Mouse (Mus musculus) heart, embryonic 14.5 days (tissue): Measurements from ENCODE around the gene Zfp148. TPM values are rescaled to one million over a fixed set of nuclear protein-coding genes. Genes with fewer than 3 reads are reported as not detected.

Experiments used
- ATAC-seq: fragments of 200-750 bp; cut with Nextera tagmentation; 2 replicates; pipeline ENCODE4 v1.8.0; 2017; ENCODE audit warnings: low read depth, moderate TSS enrichment; ENCODE audit not compliant: insufficient number of reproducible peaks, insufficient read depth, low FRiP score
- H3K27ac ChIP-seq, 2 experiments: fragments of 200-500 bp in 1 of 2; fragments of 300-500 bp in 1 of 2; sonication (generic) in 1 of 2; replicated peaks in 1 of 2; 2 replicates each; pipeline ENCODE4 v1.5.1; 2012 to 2014; ENCODE audit warnings: low read depth in 2 of 2, low read length in 2 of 2, control low read depth in 1 of 2, mild to moderate bottlenecking in 1 of 2, mixed read lengths in 1 of 2; ENCODE audit not compliant: control insufficient read depth in 1 of 2, insufficient read depth in 1 of 2
- H3K27me3 ChIP-seq: fragments of 300-500 bp; sonication (generic); 2 replicates; pipeline ENCODE4 v1.6.1; 2014; ENCODE audit warnings: mild to moderate bottlenecking, low read length, control low read depth; ENCODE audit not compliant: control insufficient read depth, insufficient read depth
- H3K36me3 ChIP-seq: fragments of 300-500 bp; sonication (generic); 2 replicates; pipeline ENCODE4 v1.6.1; 2014; ENCODE audit warnings: mild to moderate bottlenecking, control low read depth, low read length, mixed read lengths; ENCODE audit not compliant: control insufficient read depth, insufficient read depth
- H3K4me1 ChIP-seq, 2 experiments: fragments of 200-500 bp in 1 of 2; fragments of 300-500 bp in 1 of 2; sonication (generic) in 1 of 2; 2 replicates each; pipeline ENCODE4 v1.6.1; 2012 to 2014; ENCODE audit warnings: low read length in 2 of 2, control low read depth in 1 of 2, mixed read lengths in 1 of 2; ENCODE audit not compliant: control insufficient read depth in 2 of 2, insufficient read depth in 2 of 2
- H3K4me2 ChIP-seq: fragments of 300-500 bp; sonication (generic); 2 replicates; pipeline ENCODE4 v1.6.1; 2014; ENCODE audit warnings: mild to moderate bottlenecking, low read length
- H3K4me3 ChIP-seq, 2 experiments: fragments of 200-500 bp in 1 of 2; fragments of 300-500 bp in 1 of 2; sonication (generic) in 1 of 2; 2 replicates each; pipeline ENCODE4 v1.5.1; 2012 to 2014; ENCODE audit warnings: low read length in 2 of 2, mild to moderate bottlenecking in 2 of 2, control low read depth in 1 of 2, low read depth in 1 of 2, moderate library complexity in 1 of 2; ENCODE audit not compliant: control insufficient read depth in 1 of 2, insufficient read depth in 1 of 2
- H3K9ac ChIP-seq: fragments of 300-500 bp; sonication (generic); 2 replicates; pipeline ENCODE4 v1.6.1; 2014; ENCODE audit warnings: mild to moderate bottlenecking, low read length
- H3K9me3 ChIP-seq: fragments of 300-500 bp; sonication (generic); 2 replicates; pipeline ENCODE4 v1.6.1; 2016; ENCODE audit warnings: low read length, control low read depth; ENCODE audit not compliant: control insufficient read depth
- WGBS: fragments of 180-500 bp; shearing (Covaris S2); extraction: QIAGEN DNeasy Blood & Tissue Kit; methylation state at CpG from one replicate; pipeline ENCODE4 v1.1.7; 2014; 5-methylcytosine and 5-hydroxymethylcytosine counted together
- polyA plus RNA-seq: library from polyadenylated mRNA; unstranded; fragments of >200 nt; fragmentation: Nextera tagmentation; extraction: Ambion mirVana; gene quantifications from 2 replicates; pipeline ENCODE4 v1.2.1, GENCODE M21; 2014

Gene Zfp148
- polyA plus RNA-seq, 1 experiment from 2014 or later, result 35.5 TPM

- Histone ChIP-seq H3K9me3 (no peaks in the 10 kb centered on the region), H3K4me1 (peaks cover 14 to 17% of the 10 kb centered on the region in 2 experiments), H3K36me3 (no peaks in the 10 kb centered on the region), H3K27me3 (no peaks in the 10 kb centered on the region), H3K4me2 (peak overlapping the region; percentile 92), H3K9ac (peak overlapping the region; percentile 66), H3K27ac (no peak overlapping the region), H3K4me3 (peak overlapping the region; percentile 47 to 51)
- no peak for ATAC-seq
- 17% methylated on average over 4 of the region's 4 CpGs for WGBS
These were observed 137.0 kb downstream of the Zfp148 start for GRCm38 (mm10) chr16:33517627-33518026.

- H3K27ac ChIP-seq, result no peak overlapping the region
- WGBS, result 50% methylated on average over 7 of the region's 7 CpGs
- no peak for ATAC-seq
- no peaks in the 10 kb centered on the region for H3K9me3 ChIP-seq
- H3K4me2 ChIP-seq, result no peak overlapping the region
- no peaks in the 10 kb centered on the region for H3K36me3 ChIP-seq
- no peak overlapping the region for H3K9ac ChIP-seq
- no peaks in the 10 kb centered on the region for H3K27me3 ChIP-seq
- no peak overlapping the region for H3K4me3 ChIP-seq
- H3K4me1 ChIP-seq, result peaks cover 14 to 17% of the 10 kb centered on the region in 2 experiments
These were observed 137.6 kb downstream of the Zfp148 start for GRCm38 (mm10) chr16:33518236-33518635.

GRCm38 (mm10) chr16:33519916-33520568 lies 139.4 kb downstream of the Zfp148 start:
- no peak for ATAC-seq
- H3K4me2 ChIP-seq, result no peak overlapping the region
- no peaks in the 10 kb centered on the region for H3K36me3 ChIP-seq
- no peak overlapping the region for H3K9ac ChIP-seq
- H3K4me1 ChIP-seq, result peaks cover 14 to 17% of the 10 kb centered on the region in 2 experiments
- WGBS, result 55% methylated on average over 6 of the region's 6 CpGs
- no peak overlapping the region for H3K27ac ChIP-seq
- H3K27me3 ChIP-seq, result no peaks in the 10 kb centered on the region
- H3K9me3 ChIP-seq, result no peaks in the 10 kb centered on the region
- no peak overlapping the region for H3K4me3 ChIP-seq

GRCm38 (mm10) chr16:33522516-33522915 lies 141.9 kb downstream of the Zfp148 start:
- H3K4me1 ChIP-seq, result peaks cover 5 to 8% of the 10 kb centered on the region in 2 experiments
- no peak for ATAC-seq
- WGBS, result 53% methylated on average over 4 of the region's 4 CpGs

GRCm38 (mm10) chr16:33523571-33523970 lies 142.9 kb downstream of the Zfp148 start:
- Histone ChIP-seq H3K27ac (no peak overlapping the region), H3K9ac (no peak overlapping the region), H3K27me3 (no peaks in the 10 kb centered on the region), H3K9me3 (peaks cover 3% of the 10 kb centered on the region; the same call in 1 of the 2 replicates), H3K4me2 (no peak overlapping the region), H3K4me3 (no peak overlapping the region), H3K36me3 (no peaks in the 10 kb centered on the region), H3K4me1 (0 out of 4 replicates have a peak, but pooled peaks cover 0 to 2% of the 10 kb centered on the region in 2 experiments)
- no peak for ATAC-seq
- WGBS, result 80% methylated on average over 10 of the region's 10 CpGs

More at GRCm38 (mm10) chr16:33522516-33522915, 141.9 kb downstream of the Zfp148 start:
- Histone ChIP-seq H3K9me3 (no peaks in the 10 kb centered on the region), H3K4me3 (no peak overlapping the region), H3K27ac (no peak overlapping the region), H3K9ac (no peak overlapping the region), H3K36me3 (no peaks in the 10 kb centered on the region), H3K4me2 (no peak overlapping the region), H3K27me3 (no peaks in the 10 kb centered on the region)

GRCm38 (mm10) chr16:33529502-33530454 lies 149.1 kb downstream of the Zfp148 start:
- Histone ChIP-seq H3K4me2 (no peak overlapping the region), H3K27me3 (no peaks in the 10 kb centered on the region), H3K4me1 (0 out of 4 replicates have a peak, but pooled peaks cover 0 to 2% of the 10 kb centered on the region in 2 experiments), H3K9me3 (peaks cover 3% of the 10 kb centered on the region; the same call in 1 of the 2 replicates), H3K27ac (no peak overlapping the region), H3K9ac (no peak overlapping the region), H3K4me3 (no peak overlapping the region), H3K36me3 (no peaks in the 10 kb centered on the region)
- WGBS, result 56% methylated on average over 11 of the region's 11 CpGs
- no peak for ATAC-seq

GRCm38 (mm10) chr16:33531184-33531583 lies 150.5 kb downstream of the Zfp148 start:
- H3K4me2 ChIP-seq, result no peak overlapping the region
- no peak overlapping the region for H3K4me3 ChIP-seq
- 77% methylated on average over 8 of the region's 8 CpGs for WGBS

More at GRCm38 (mm10) chr16:33531184-33531583, 150.5 kb downstream of the Zfp148 start:
- Histone ChIP-seq H3K27ac (no peak overlapping the region), H3K4me1 (0 out of 4 replicates have a peak, but pooled peaks cover 0 to 2% of the 10 kb centered on the region in 2 experiments), H3K36me3 (no peaks in the 10 kb centered on the region), H3K27me3 (no peaks in the 10 kb centered on the region), H3K9me3 (peaks cover 3% of the 10 kb centered on the region; the same call in 1 of the 2 replicates), H3K9ac (no peak overlapping the region)
- ATAC-seq, result no peak
